Mouse (Mus musculus) thymus, adult 2 months (tissue): Measurements from ENCODE around the gene Tacc2.
"Not testable (repeated sequence)": the region's sequence is repeated elsewhere in the genome, so short reads cannot be mapped to it uniquely, and the experiment has no call there.

Experiments used
- CTCF ChIP-seq: fragments of 200-500 bp; IDR thresholded peaks from 2 replicates; pipeline ENCODE4 v1.5.1; 2012; ENCODE audit warnings: mild to moderate bottlenecking, control low read depth, low read length, moderate library complexity, borderline replicate concordance; ENCODE audit not compliant: control insufficient read depth, poor library complexity, insufficient read depth; ENCODE audit errors: extremely low read depth
- POLR2A ChIP-seq: fragments of 200-500 bp; IDR thresholded peaks from 2 replicates; pipeline ENCODE4 v1.6.1; 2012; ENCODE audit warnings: mild to moderate bottlenecking, low read length, control low read depth, moderate library complexity; ENCODE audit not compliant: control insufficient read depth, poor library complexity, insufficient read depth; ENCODE audit errors: extremely low read depth

DNA sequence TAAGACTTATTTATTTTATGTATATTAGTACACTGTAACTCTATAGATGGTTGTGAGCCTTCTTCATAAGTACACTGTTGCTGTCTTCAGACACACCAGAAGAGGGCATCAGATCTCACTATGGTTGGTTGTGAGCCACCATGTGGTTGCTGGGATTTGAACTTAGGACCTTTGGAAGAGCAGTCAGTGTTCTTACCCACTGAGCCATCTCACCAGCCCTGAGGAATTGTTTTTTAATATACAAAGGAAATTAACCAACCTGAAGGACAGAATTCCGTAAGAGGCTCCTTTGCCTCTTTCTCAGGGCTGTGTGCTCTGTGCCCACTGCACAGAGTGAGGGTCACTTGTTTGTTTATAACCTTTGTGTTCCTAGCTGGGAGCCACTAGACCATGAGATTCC, 90.8 kb downstream of the Tacc2 start:
- TF ChIP-seq CTCF, POLR2A: not testable (repeated sequence)
